In the genomic region with DNA sequence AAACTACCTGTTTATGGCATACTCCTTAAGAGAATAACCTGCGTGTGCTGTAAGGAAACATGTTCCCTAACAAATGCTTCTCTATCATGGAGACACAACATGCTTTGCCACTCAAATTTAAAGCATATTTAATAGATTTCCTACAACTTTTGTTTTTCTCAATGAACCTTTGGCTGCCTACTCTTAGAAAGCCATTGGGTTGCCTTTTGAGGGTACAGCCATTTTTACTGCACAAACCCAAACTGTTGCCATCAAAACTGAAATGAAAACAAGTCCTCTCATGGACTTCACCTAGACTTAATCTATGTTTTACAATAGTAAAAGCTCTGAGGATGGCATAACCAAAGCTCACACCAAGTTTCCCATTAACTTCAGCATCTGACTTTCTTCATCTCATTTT, we compare ENCODE assay signal across 20 mouse cellular contexts. TPM values are rescaled to one million over a fixed set of nuclear protein-coding genes. Genes with fewer than 3 reads are reported as not detected.
DNase-seq lines count a peak whose midpoint lies in the region; ATAC-seq and TF ChIP-seq lines count a peak whose summit lies in the region.
"Had no signal": no experiment of that assay in that cellular context is flagged by ENCODE, and none has a peak within 500 bp of the region (broad histone marks: within the 10 kb centered on the region; RNA-seq: fewer than 3 reads in every experiment).

No protein-coding gene starts in this region.

- peaks cover 86% of the 10 kb centered on the region for H3K36me3 ChIP-seq in liver, embryonic 12.5 days
- H3K36me3 ChIP-seq in liver, embryonic 11.5 days (ENCODE audit: control insufficient read depth, insufficient read depth, low read length) = peaks cover 30% of the 10 kb centered on the region
- H3K36me3 ChIP-seq in liver, embryonic 15.5 days (replicated peaks) = peaks cover 83% of the 10 kb centered on the region
- peaks cover 76% of the 10 kb centered on the region for H3K36me3 ChIP-seq in liver, postnatal 0 days (replicated peaks; ENCODE audit: insufficient read depth, low read length)
- H3K36me3 ChIP-seq in MEL (ENCODE audit: control insufficient read depth in 1 of 2, insufficient read depth in 2 of 2, low read length in 2 of 2) = peaks cover 57 to 61% of the 10 kb centered on the region in 2 experiments

- H3K4me1 ChIP-seq in liver, embryonic 12.5 days = peaks cover 33% of the 10 kb centered on the region
- peaks cover 15% of the 10 kb centered on the region for H3K4me1 ChIP-seq in liver, embryonic 11.5 days (replicated peaks; ENCODE audit: control insufficient read depth, insufficient read depth, low read length)
- H3K4me1 ChIP-seq in liver, embryonic 15.5 days (replicated peaks) = peaks cover 30% of the 10 kb centered on the region
- peaks cover 33% of the 10 kb centered on the region for H3K4me1 ChIP-seq in liver, postnatal 0 days (ENCODE audit: insufficient read depth)
- peaks cover 0 to 3% of the 10 kb centered on the region in 2 experiments; a peak in 2 of 4 replicates for H3K4me1 ChIP-seq in MEL (ENCODE audit: control insufficient read depth in 1 of 2, insufficient read depth in 2 of 2, low read length in 2 of 2)

- TF ChIP-seq RAD21 in MEL (IDR thresholded peaks at IDR 0.05; ENCODE audit: low read depth, low read length) = no peak

- ATAC-seq in liver, embryonic 12.5 days = no peak
- ATAC-seq in liver, embryonic 11.5 days (replicated peaks; ENCODE audit: low FRiP score) = no peak
- ATAC-seq in liver, embryonic 15.5 days (ENCODE audit: insufficient read depth) = no peak
- ATAC-seq in liver, postnatal 0 days = no peak
- ATAC-seq: activated CD4-positive, CD25-positive, alpha-beta regulatory T cell, adult 4 months; forebrain, embryonic 13.5 days; forebrain, embryonic 15.5 days; forebrain, postnatal 0 days; Patski had no signal

- H3K27ac ChIP-seq in liver, embryonic 12.5 days = 0 out of 2 replicates have a peak overlapping the region, but pooled peaks have one; percentile 5
- H3K27ac ChIP-seq in liver, embryonic 11.5 days (ENCODE audit: low read depth, low read length) = no peak overlapping the region
- H3K27ac ChIP-seq in liver, embryonic 15.5 days (replicated peaks) = 0 out of 2 replicates have a peak overlapping the region, but pooled peaks have one; percentile 25
- no peak overlapping the region for H3K27ac ChIP-seq in liver, postnatal 0 days (ENCODE audit: low read depth)
- H3K27ac ChIP-seq in MEL (ENCODE audit: control insufficient read depth, low read depth, low read length) = no peak overlapping the region
- H3K27ac ChIP-seq: embryonic facial prominence, embryonic 10.5 days; embryonic facial prominence, embryonic 12.5 days; forebrain, embryonic 13.5 days; forebrain, embryonic 15.5 days had no signal

- DNase-seq in liver, embryonic 11.5 days (ENCODE audit: low spot score) = no peak
- DNase-seq in liver, postnatal 0 days = no peak
- peak; percentile 18 for DNase-seq in MEL (ENCODE audit: low read depth, low spot score)
- no peak for DNase-seq in layer of hippocampus, postnatal 25 days (ENCODE audit: extremely low spot score in 1 of 2, low spot score in 1 of 2)
- DNase-seq: adrenal gland, adult 8-10 months; adrenal gland, postnatal 14 days; adrenal gland, postnatal 36 days; cerebellum, adult 11-12 months; cerebellum, adult 2 months; cerebellum, adult 9-11 months; cerebellum, postnatal 14 days; forebrain, postnatal 0 days had no signal

- no peak for TF ChIP-seq CTCF in liver, postnatal 0 days (IDR thresholded peaks at IDR 0.05; ENCODE audit: low read depth)
- TF ChIP-seq CTCF in MEL (IDR thresholded peaks at IDR 0.05 in 2 of 3, conservative IDR thresholded peaks at IDR 0.05 in 1 of 3; ENCODE audit: control insufficient read depth in 1 of 3, insufficient read depth in 1 of 3, low read depth in 2 of 3, low read length in 3 of 3, poor library complexity in 1 of 3, severe bottlenecking in 1 of 3) = no peak

- no peaks in the 10 kb centered on the region for H3K27me3 ChIP-seq in liver, embryonic 12.5 days (replicated peaks)
- no peaks in the 10 kb centered on the region for H3K27me3 ChIP-seq in liver, embryonic 11.5 days (replicated peaks; ENCODE audit: control insufficient read depth, insufficient read depth, low read length)
- no peaks in the 10 kb centered on the region for H3K27me3 ChIP-seq in liver, embryonic 15.5 days
- H3K27me3 ChIP-seq in liver, postnatal 0 days (ENCODE audit: insufficient read depth, low read length) = no peaks in the 10 kb centered on the region
- no peaks in the 10 kb centered on the region for H3K27me3 ChIP-seq in MEL (ENCODE audit: control insufficient read depth in 1 of 2, insufficient read depth in 2 of 2, low read length in 2 of 2)
- H3K27me3 ChIP-seq: embryonic facial prominence, embryonic 12.5 days; forebrain, embryonic 13.5 days; forebrain, embryonic 15.5 days; Patski had no signal

- no peaks in the 10 kb centered on the region for H3K9me3 ChIP-seq in liver, embryonic 12.5 days (replicated peaks)
- H3K9me3 ChIP-seq in liver, embryonic 11.5 days (ENCODE audit: control insufficient read depth, low read length) = no peaks in the 10 kb centered on the region
- H3K9me3 ChIP-seq in liver, embryonic 15.5 days (replicated peaks) = no peaks in the 10 kb centered on the region
- H3K9me3 ChIP-seq in liver, postnatal 0 days (ENCODE audit: low read length) = no peaks in the 10 kb centered on the region
- no peaks in the 10 kb centered on the region for H3K9me3 ChIP-seq in MEL (replicated peaks; ENCODE audit: insufficient read depth, low read length)
- H3K9me3 ChIP-seq: embryonic facial prominence, embryonic 10.5 days; embryonic facial prominence, embryonic 12.5 days; forebrain, embryonic 13.5 days; forebrain, embryonic 15.5 days had no signal

- no peak overlapping the region for H3K4me2 ChIP-seq in liver, embryonic 12.5 days
- H3K4me2 ChIP-seq in liver, embryonic 11.5 days = no peak overlapping the region
- H3K4me2 ChIP-seq in liver, embryonic 15.5 days = no peak overlapping the region
- H3K4me2 ChIP-seq in liver, postnatal 0 days (ENCODE audit: low read depth, low read length) = no peak overlapping the region
- H3K4me2 ChIP-seq: embryonic facial prominence, embryonic 12.5 days; forebrain, embryonic 13.5 days; forebrain, embryonic 15.5 days had no signal

- no peak overlapping the region; the same call in 1 of the 2 replicates for H3K9ac ChIP-seq in liver, embryonic 12.5 days
- no peak overlapping the region for H3K9ac ChIP-seq in liver, embryonic 11.5 days (ENCODE audit: low read depth, low read length)
- H3K9ac ChIP-seq in liver, embryonic 15.5 days = no peak overlapping the region
- no peak overlapping the region for H3K9ac ChIP-seq in liver, postnatal 0 days (replicated peaks)
- H3K9ac ChIP-seq in MEL (ENCODE audit: control insufficient read depth, low read depth, low read length, poor library complexity, severe bottlenecking) = no peak overlapping the region
- H3K9ac ChIP-seq: embryonic facial prominence, embryonic 12.5 days; forebrain, embryonic 13.5 days; forebrain, embryonic 15.5 days; forebrain, postnatal 0 days had no signal

- no peak for TF ChIP-seq EP300 in liver, postnatal 0 days (IDR thresholded peaks at IDR 0.05; ENCODE audit: low read depth)
- TF ChIP-seq EP300 in MEL (IDR thresholded peaks at IDR 0.05; ENCODE audit: low read depth in 1 of 2, low read length in 2 of 2) = no peak

- TF ChIP-seq POLR2A in MEL (IDR thresholded peaks at IDR 0.05; ENCODE audit: control insufficient read depth in 1 of 2, insufficient read depth in 1 of 2, low read depth in 1 of 2, low read length in 2 of 2, poor library complexity in 1 of 2) = no peak

- no peak overlapping the region for H3K4me3 ChIP-seq in liver, embryonic 12.5 days
- H3K4me3 ChIP-seq in liver, embryonic 11.5 days (ENCODE audit: low read depth, low read length) = no peak overlapping the region
- no peak overlapping the region for H3K4me3 ChIP-seq in liver, embryonic 15.5 days (replicated peaks)
- no peak overlapping the region for H3K4me3 ChIP-seq in liver, postnatal 0 days (ENCODE audit: low read depth, low read length)
- no peak overlapping the region for H3K4me3 ChIP-seq in MEL (ENCODE audit: control insufficient read depth in 1 of 2, insufficient read depth in 1 of 2, low read depth in 2 of 2, low read length in 2 of 2)
- H3K4me3 ChIP-seq: embryonic facial prominence, embryonic 10.5 days; embryonic facial prominence, embryonic 12.5 days; forebrain, embryonic 13.5 days; forebrain, embryonic 15.5 days had no signal

- peaks cover 4% of the 10 kb centered on the region for H3K79me2 ChIP-seq in MEL (ENCODE audit: control insufficient read depth, insufficient read depth, low read length, poor library complexity)

- WGBS in liver, embryonic 12.5 days (ENCODE audit: insufficient replicate concordance) = 82% methylated on average over 1 of the region's 1 CpGs
- 94% methylated on average over 1 of the region's 1 CpGs for WGBS in liver, embryonic 11.5 days
- 86% methylated on average over 1 of the region's 1 CpGs for WGBS in liver, embryonic 15.5 days (ENCODE audit: insufficient replicate concordance)
- WGBS in liver, postnatal 0 days (ENCODE audit: insufficient replicate concordance) = 93% methylated on average over 1 of the region's 1 CpGs

TF ChIP-seq in MEL, 35 proteins besides CTCF, POLR2A, EP300 and RAD21 (continues in another document):
- peak; percentile 57; the same call in 1 of the 2 replicates for TF ChIP-seq POLR2AphosphoS2 (IDR thresholded peaks at IDR 0.05; ENCODE audit: low read length)
- peak; percentile 52; the same call in 1 of the 2 replicates for TF ChIP-seq ZMIZ1 (IDR thresholded peaks at IDR 0.05; ENCODE audit: low read depth, low read length)
- TF ChIP-seq JUND (IDR thresholded peaks at IDR 0.05; ENCODE audit: low read depth, low read length) = no peak

RNA-seq across cellular contexts. Expression of gene Cox20, which starts 5.6 kb away (rescaled TPM):
- 103 and 110 TPM in 2 replicates for polyA plus RNA-seq in liver, embryonic 12.5 days (2016; fragmentation: Nextera tagmentation; extraction: Ambion mirVana)
- 108 and 129 TPM in 2 replicates for polyA plus RNA-seq in liver, embryonic 11.5 days (2014; fragmentation: Nextera tagmentation; extraction: Ambion mirVana)
- polyA plus RNA-seq in liver, embryonic 15.5 days (2015; fragmentation: Nextera tagmentation; extraction: Ambion mirVana) = 60.2 and 78.6 TPM in 2 replicates
- polyA plus RNA-seq in liver, postnatal 0 days (2015; fragmentation: Nextera tagmentation; extraction: Ambion mirVana) = 98.3 and 109 TPM in 2 replicates
- 24.3 and 26.8 TPM in 2 replicates for total RNA-seq in MEL (2012; rRNA removed)
- 10 to 100 TPM in 1 of 2 experiments, not detected in 1; 27.3 TPM for polyA plus RNA-seq in MEL (2012; ENCODE audit: insufficient read depth in 1 of 2, insufficient read length in 2 of 2, low read depth in 1 of 2, low replicate concordance in 2 of 2, missing spikeins in 1 of 2)
- total RNA-seq in layer of hippocampus, postnatal 25 days (2021) = 10 to 100 TPM; 38.4 to 39.1 TPM

RNA-seq across cellular contexts. Expression of gene Hnrnpu, which starts 13.0 kb away (rescaled TPM):
- 556 and 569 TPM in 2 replicates for polyA plus RNA-seq in liver, embryonic 12.5 days (2016; fragmentation: Nextera tagmentation; extraction: Ambion mirVana)
- 571 and 620 TPM in 2 replicates for polyA plus RNA-seq in liver, embryonic 11.5 days (2014; fragmentation: Nextera tagmentation; extraction: Ambion mirVana)
- 162 and 167 TPM in 2 replicates for polyA plus RNA-seq in liver, embryonic 15.5 days (2015; fragmentation: Nextera tagmentation; extraction: Ambion mirVana)
- polyA plus RNA-seq in liver, postnatal 0 days (2015; fragmentation: Nextera tagmentation; extraction: Ambion mirVana) = 106 and 132 TPM in 2 replicates
- total RNA-seq in MEL (2012; rRNA removed) = 373 and 409 TPM in 2 replicates
- polyA plus RNA-seq in MEL (2012; ENCODE audit: insufficient read depth in 1 of 2, insufficient read length in 2 of 2, low read depth in 1 of 2, low replicate concordance in 2 of 2, missing spikeins in 1 of 2) = 1,000 to 10,000 TPM in 1 of 2 experiments, 100 to 1,000 TPM in 1; 789 to 2,754 TPM
- 100 to 1,000 TPM; 348 to 416 TPM for total RNA-seq in layer of hippocampus, postnatal 25 days (2021)

Comparison
In these comparisons a context has a peak if more than half of its experiments do, and no peak if none do; other contexts are left out.
1. H3K27ac ChIP-seq: peak in liver, embryonic 12.5 days (single experiment) and liver, embryonic 15.5 days (single experiment); none in liver, embryonic 11.5 days (single experiment), liver, postnatal 0 days (single experiment) and MEL (single experiment).